Mouse (Mus musculus) MEL (cell line): ENCODE measurements at regions not wholly inside any gene's neighbourhood (a gene's known extent, or its start where the extent isn't known, plus 50 kb on each side); places are given as distances from the start of the nearest gene placed in this dataset.

Source experiments
- DNase-seq: peaks from one replicate; pipeline ENCODE4 v3.0.0; 2011; ENCODE audit warnings: low read depth, low spot score
- H3K27ac ChIP-seq: 2 replicates; pipeline ENCODE4 v1.5.1; 2012; ENCODE audit warnings: low read depth, mild to moderate bottlenecking, control low read depth, low read length, moderate library complexity; ENCODE audit not compliant: control insufficient read depth
- H3K27me3 ChIP-seq, 2 experiments: fragments of 150-350 bp in 1 of 2; sonication (generic) in 1 of 2; 2 replicates each; pipeline ENCODE4 v1.6.1; 2012; ENCODE audit warnings: low read length in 2 of 2, mild to moderate bottlenecking in 2 of 2, improper control_type of control experiment in 1 of 2, moderate library complexity in 1 of 2; ENCODE audit not compliant: insufficient read depth in 2 of 2, control insufficient read depth in 1 of 2
- H3K36me3 ChIP-seq, 2 experiments: 2 replicates each; pipeline ENCODE4 v1.6.1; 2012 to 2014; ENCODE audit warnings: low read length in 2 of 2, improper control_type of control experiment in 1 of 2, inconsistent platforms in 1 of 2, mild to moderate bottlenecking in 1 of 2; ENCODE audit not compliant: insufficient read depth in 2 of 2, control insufficient read depth in 1 of 2
- H3K4me1 ChIP-seq, 2 experiments: fragments of 150-350 bp in 1 of 2; sonication (generic) in 1 of 2; 2 replicates each; pipeline ENCODE4 v1.6.1; 2012; ENCODE audit warnings: low read length in 2 of 2, improper control_type of control experiment in 1 of 2, mild to moderate bottlenecking in 1 of 2; ENCODE audit not compliant: insufficient read depth in 2 of 2, control insufficient read depth in 1 of 2
- H3K4me3 ChIP-seq, 2 experiments: fragments of 150-350 bp in 1 of 2; sonication (generic) in 1 of 2; 2 replicates each; pipeline ENCODE4 v1.5.1; 2012; ENCODE audit warnings: low read depth in 2 of 2, low read length in 2 of 2, mild to moderate bottlenecking in 2 of 2, moderate library complexity in 2 of 2, control low read depth in 1 of 2, improper control_type of control experiment in 1 of 2; ENCODE audit not compliant: control insufficient read depth in 1 of 2, insufficient read depth in 1 of 2
- H3K79me2 ChIP-seq: 2 replicates; pipeline ENCODE4 v1.6.1; 2012; ENCODE audit warnings: mild to moderate bottlenecking, low read length, moderate library complexity; ENCODE audit not compliant: control insufficient read depth, poor library complexity, insufficient read depth
- H3K9ac ChIP-seq: 2 replicates; pipeline ENCODE4 v1.6.1; 2012; ENCODE audit warnings: low read depth, mild to moderate bottlenecking, control low read depth, low read length, moderate library complexity; ENCODE audit not compliant: control insufficient read depth, poor library complexity, severe bottlenecking
- H3K9me3 ChIP-seq: fragments of 150-350 bp; sonication (generic); replicated peaks from 2 replicates; pipeline ENCODE4 v1.6.1; 2012; ENCODE audit warnings: mild to moderate bottlenecking, low read length, improper control_type of control experiment, moderate library complexity; ENCODE audit not compliant: insufficient read depth
- BHLHE40 ChIP-seq: IDR thresholded peaks from 2 replicates; pipeline ENCODE4 v1.6.1; 2012; ENCODE audit warnings: low read depth, mild to moderate bottlenecking, inconsistent platforms, low read length, improper control_type of control experiment, borderline replicate concordance
- CHD1 ChIP-seq: IDR thresholded peaks from 2 replicates; pipeline ENCODE4 v1.6.1; 2012; ENCODE audit warnings: low read depth, mild to moderate bottlenecking, inconsistent platforms, low read length, improper control_type of control experiment
- CHD2 ChIP-seq: IDR thresholded peaks from 2 replicates; pipeline ENCODE4 v1.6.1; 2011; ENCODE audit warnings: low read length, improper control_type of control experiment
- EP300 ChIP-seq, 2 experiments: IDR thresholded peaks; 2 replicates each; pipeline ENCODE4 v1.6.1; 2011; ENCODE audit warnings: improper control_type of control experiment in 2 of 2, low read length in 2 of 2, low read depth in 1 of 2, mild to moderate bottlenecking in 1 of 2
- ETS1 ChIP-seq: IDR thresholded peaks from 2 replicates; pipeline ENCODE4 v1.6.1; 2012; ENCODE audit warnings: low read depth, mild to moderate bottlenecking, inconsistent platforms, low read length, improper control_type of control experiment, moderate library complexity
- HCFC1 ChIP-seq: IDR thresholded peaks from 2 replicates; pipeline ENCODE4 v1.6.1; 2012; ENCODE audit warnings: low read depth, mild to moderate bottlenecking, inconsistent platforms, low read length, improper control_type of control experiment, moderate library complexity
- MAFK ChIP-seq: IDR thresholded peaks from 2 replicates; pipeline ENCODE4 v1.6.1; 2011; ENCODE audit warnings: low read depth, mild to moderate bottlenecking, low read length, improper control_type of control experiment, borderline replicate concordance
- MAZ ChIP-seq: IDR thresholded peaks from 2 replicates; pipeline ENCODE4 v1.6.1; 2012; ENCODE audit warnings: low read depth, mild to moderate bottlenecking, inconsistent platforms, low read length, improper control_type of control experiment
- MYB ChIP-seq: IDR thresholded peaks from 2 replicates; pipeline ENCODE4 v1.6.1; 2011; ENCODE audit warnings: mild to moderate bottlenecking, low read depth, low read length, improper control_type of control experiment
- NELFE ChIP-seq: IDR thresholded peaks from 2 replicates; pipeline ENCODE4 v1.6.1; 2011; ENCODE audit warnings: low read depth, low read length, improper control_type of control experiment
- NRF1 ChIP-seq: IDR thresholded peaks from 2 replicates; pipeline ENCODE4 v1.6.1; 2014; ENCODE audit warnings: low read depth, mild to moderate bottlenecking, inconsistent platforms, low read length, improper control_type of control experiment, moderate library complexity; ENCODE audit not compliant: poor library complexity, insufficient read depth, severe bottlenecking
- POLR2A ChIP-seq, 2 experiments: IDR thresholded peaks; 2 replicates each; pipeline ENCODE4 v1.6.1; 2011 to 2012; ENCODE audit warnings: low read length in 2 of 2, mild to moderate bottlenecking in 2 of 2, control low read depth in 1 of 2, improper control_type of control experiment in 1 of 2, low read depth in 1 of 2, moderate library complexity in 1 of 2; ENCODE audit not compliant: control insufficient read depth in 1 of 2, insufficient read depth in 1 of 2, poor library complexity in 1 of 2
- POLR2AphosphoS5 ChIP-seq: IDR thresholded peaks from 2 replicates; pipeline ENCODE4 v1.6.1; 2012; ENCODE audit warnings: low read depth, borderline replicate concordance, mild to moderate bottlenecking, inconsistent platforms, low read length, moderate library complexity, mixed read lengths
- RAD21 ChIP-seq: IDR thresholded peaks from 2 replicates; pipeline ENCODE4 v1.6.1; 2011; ENCODE audit warnings: mild to moderate bottlenecking, low read depth, low read length, improper control_type of control experiment
- SIN3A ChIP-seq: IDR thresholded peaks from 2 replicates; pipeline ENCODE4 v1.6.1; 2012; ENCODE audit warnings: low read length, improper control_type of control experiment, inconsistent platforms
- SMC3 ChIP-seq: IDR thresholded peaks from 2 replicates; pipeline ENCODE4 v1.6.1; 2011; ENCODE audit warnings: low read depth, low read length, improper control_type of control experiment
- TCF12 ChIP-seq: IDR thresholded peaks from 2 replicates; pipeline ENCODE4 v1.6.1; 2014; ENCODE audit warnings: low read depth, mild to moderate bottlenecking, inconsistent platforms, low read length, improper control_type of control experiment, moderate library complexity
- UBTF ChIP-seq: IDR thresholded peaks from 2 replicates; pipeline ENCODE4 v1.6.1; 2012; ENCODE audit warnings: low read depth, mild to moderate bottlenecking, inconsistent platforms, low read length, improper control_type of control experiment, moderate library complexity, borderline replicate concordance; ENCODE audit not compliant: insufficient read depth
- USF1 ChIP-seq: IDR thresholded peaks from 2 replicates; pipeline ENCODE4 v1.6.1; 2014; ENCODE audit warnings: low read depth, mild to moderate bottlenecking, inconsistent platforms, low read length, improper control_type of control experiment, moderate library complexity
- USF2 ChIP-seq, 2 experiments: IDR thresholded peaks; 2 replicates each; pipeline ENCODE4 v1.6.1; 2011 to 2012; ENCODE audit warnings: improper control_type of control experiment in 2 of 2, low read length in 2 of 2, borderline replicate concordance in 1 of 2, inconsistent platforms in 1 of 2, low read depth in 1 of 2, mild to moderate bottlenecking in 1 of 2; ENCODE audit not compliant: insufficient read depth in 1 of 2
- ZC3H11A ChIP-seq: IDR thresholded peaks from 2 replicates; pipeline ENCODE4 v1.6.1; 2012; ENCODE audit warnings: low read depth, mild to moderate bottlenecking, inconsistent platforms, low read length, improper control_type of control experiment
- ZMIZ1 ChIP-seq: IDR thresholded peaks from 2 replicates; pipeline ENCODE4 v1.6.1; 2012; ENCODE audit warnings: low read depth, mild to moderate bottlenecking, inconsistent platforms, low read length, improper control_type of control experiment, moderate library complexity
- ZNF384 ChIP-seq: IDR thresholded peaks from 2 replicates; pipeline ENCODE4 v1.6.1; 2012; ENCODE audit warnings: low read depth, mild to moderate bottlenecking, inconsistent platforms, low read length, improper control_type of control experiment

DNA sequence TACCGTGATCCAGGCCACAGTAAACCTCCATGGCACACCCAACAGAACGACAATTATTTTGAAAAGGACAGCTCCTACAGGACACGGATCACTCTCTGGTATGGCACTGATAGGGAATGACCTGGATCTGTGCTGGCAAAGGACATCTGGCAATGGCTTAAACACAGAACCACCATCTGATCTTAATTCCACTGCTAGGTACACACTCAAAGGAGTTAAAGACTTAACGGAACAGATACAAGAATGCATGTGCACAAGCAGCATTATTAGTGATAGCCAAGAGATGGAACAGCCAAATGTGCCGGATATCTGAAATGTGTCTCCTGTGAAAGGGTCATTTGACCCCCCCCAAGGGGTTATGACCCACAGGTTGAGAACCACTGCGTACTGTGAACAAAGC, 493.0 kb upstream of the Atp11b start:
- Histone ChIP-seq H3K4me1 (no peaks in the 10 kb centered on the region), H3K27me3 (no peaks in the 10 kb centered on the region), H3K27ac (no peak overlapping the region), H3K4me3 (no peak overlapping the region), H3K9ac (no peak overlapping the region), H3K9me3 (no peaks in the 10 kb centered on the region), H3K79me2 (no peaks in the 10 kb centered on the region), H3K36me3 (no peaks in the 10 kb centered on the region)
- DNase-seq, result no peak
- no peak for TF ChIP-seq USF1
- no peak for TF ChIP-seq CHD1
- no peak for TF ChIP-seq MAZ
- TF ChIP-seq NRF1, result no peak
- no peak for TF ChIP-seq HCFC1
- no peak for TF ChIP-seq NELFE
- no peak for TF ChIP-seq POLR2A (IDR thresholded peaks at IDR 0.05; ENCODE audit: control insufficient read depth in 1 of 2, insufficient read depth in 1 of 2, low read depth in 1 of 2, low read length in 2 of 2, poor library complexity in 1 of 2)
- TF ChIP-seq ZMIZ1, result no peak
- no peak for TF ChIP-seq RAD21
- TF ChIP-seq, all 39 proteins: peak for 0

DNA sequence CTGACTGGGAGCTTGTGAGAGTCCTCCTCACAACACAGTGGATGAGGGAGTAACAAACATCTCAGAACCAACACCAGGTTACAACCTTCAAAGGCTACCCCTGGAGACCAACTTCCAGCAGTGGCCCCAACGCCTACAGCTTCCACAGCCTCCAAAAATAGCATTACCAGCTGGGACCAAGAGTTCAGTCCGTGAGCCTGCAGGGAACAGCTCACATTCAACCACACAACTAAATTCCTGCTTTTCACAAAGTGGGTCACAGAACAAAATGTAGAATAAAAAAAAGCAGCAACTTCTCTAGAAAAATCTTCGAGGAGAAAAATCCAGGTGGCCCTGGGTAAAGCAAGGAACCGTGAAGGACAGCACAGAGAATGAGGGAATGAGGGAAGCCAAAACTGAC, 485.0 kb upstream of the Atp11b start:
- H3K4me1 ChIP-seq, result no peaks in the 10 kb centered on the region
- H3K27me3 ChIP-seq, result no peaks in the 10 kb centered on the region; a peak in 1 of 4 replicates
- H3K9me3 ChIP-seq, result no peaks in the 10 kb centered on the region
- DNase-seq, result no peak
- H3K79me2 ChIP-seq, result no peaks in the 10 kb centered on the region
- H3K27ac ChIP-seq, result no peak overlapping the region
- TF ChIP-seq HCFC1 (no peak), SIN3A (no peak), RAD21 (no peak), POLR2AphosphoS5 (no peak), CHD1 (no peak)
- H3K4me3 ChIP-seq, result no peak overlapping the region
- no peaks in the 10 kb centered on the region for H3K36me3 ChIP-seq
- no peak overlapping the region for H3K9ac ChIP-seq

DNA sequence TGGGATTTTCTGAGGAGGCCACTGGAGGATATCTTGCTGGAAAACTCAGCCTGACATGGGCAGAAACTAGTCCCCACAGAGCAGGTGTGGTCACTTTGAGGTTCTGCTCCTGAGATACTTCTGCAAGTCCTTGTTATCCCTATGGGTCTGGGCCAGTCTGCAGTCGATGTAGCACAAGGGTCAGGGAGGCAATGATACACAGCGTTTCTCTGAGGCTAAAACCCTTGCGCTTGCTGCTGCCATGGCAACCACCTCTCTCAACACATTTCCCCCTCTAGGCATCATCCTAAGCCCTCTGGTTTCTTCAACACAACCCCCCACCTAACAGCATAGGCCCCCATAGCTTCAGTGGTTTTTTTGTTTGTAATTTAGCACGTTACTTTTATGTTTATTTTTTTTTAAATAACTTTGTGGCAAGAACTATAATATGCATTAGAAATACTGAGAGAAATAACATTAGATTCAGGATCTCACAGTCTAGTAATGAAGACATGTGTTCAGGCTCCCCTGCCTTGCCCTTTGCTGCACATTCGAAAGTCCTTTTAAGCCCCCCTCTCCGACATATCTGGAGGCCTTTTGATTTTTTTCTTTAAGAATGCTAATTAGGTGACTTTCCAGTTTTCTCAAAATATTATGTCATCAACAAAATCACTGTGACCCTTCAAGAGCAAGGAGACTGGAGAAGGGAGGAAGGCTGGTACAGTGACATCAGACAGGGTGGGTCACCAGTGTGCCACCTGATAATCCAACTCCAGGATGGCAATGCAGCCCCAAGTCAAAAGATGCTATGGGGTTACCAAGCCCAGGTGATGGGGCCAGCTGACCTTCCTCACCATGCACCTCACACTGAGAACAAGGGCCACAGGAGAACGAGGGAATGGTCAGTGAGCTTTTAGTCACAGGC, 483.7 kb upstream of the Atp11b start:
- TF ChIP-seq MYB, result no peak
- no peak for TF ChIP-seq USF2 (IDR thresholded peaks at IDR 0.05; ENCODE audit: borderline replicate concordance in 1 of 2, insufficient read depth in 1 of 2, low read depth in 1 of 2, low read length in 2 of 2)
- no peak for TF ChIP-seq BHLHE40
- no peak for TF ChIP-seq POLR2AphosphoS5
- no peak for TF ChIP-seq NRF1
- TF ChIP-seq EP300 (IDR thresholded peaks at IDR 0.05; ENCODE audit: low read depth in 1 of 2, low read length in 2 of 2), result no peak
- no peak for TF ChIP-seq RAD21
- no peak for TF ChIP-seq ZC3H11A
- no peak for TF ChIP-seq MAFK
- TF ChIP-seq MAZ, result no peak
- no peak for TF ChIP-seq CHD2
- TF ChIP-seq SMC3, result no peak
- TF ChIP-seq TCF12, result no peak
- TF ChIP-seq ZNF384, result no peak
- no peak for TF ChIP-seq UBTF
- TF ChIP-seq ETS1, result no peak
- no peak for TF ChIP-seq HCFC1
- TF ChIP-seq, all 39 proteins: peak for 0
- Histone ChIP-seq H3K27me3 (no peaks in the 10 kb centered on the region; a peak in 1 of 4 replicates), H3K9me3 (no peaks in the 10 kb centered on the region), H3K36me3 (no peaks in the 10 kb centered on the region), H3K9ac (no peak overlapping the region), H3K4me1 (no peaks in the 10 kb centered on the region), H3K79me2 (no peaks in the 10 kb centered on the region), H3K4me3 (no peak overlapping the region), H3K27ac (no peak overlapping the region)
- DNase-seq, result no peak
